Mouse (Mus musculus): ENCODE results near the gene Mapk7.

- TF ChIP-seq EP300 (IDR thresholded peaks at IDR 0.05; ENCODE audit: low read length) (no peak), USF2 (conservative IDR thresholded peaks at IDR 0.05; ENCODE audit: low read depth, low read length) (no peak), CTCF (conservative IDR thresholded peaks at IDR 0.05 in 1 of 2, IDR thresholded peaks at IDR 0.05 in 1 of 2; ENCODE audit: low read depth in 2 of 2, low read length in 2 of 2) (no peak), TCF12 (IDR thresholded peaks at IDR 0.05; ENCODE audit: low read depth, low read length) (no peak), GABPA (IDR thresholded peaks at IDR 0.05; ENCODE audit: insufficient replicate concordance, low read depth, low read length) (no peak), USF1 (IDR thresholded peaks at IDR 0.05; ENCODE audit: low read depth, low read length) (no peak), E2F4 (IDR thresholded peaks at IDR 0.05; ENCODE audit: insufficient replicate concordance, low read depth, low read length) (no peak), ZC3H11A (IDR thresholded peaks at IDR 0.05; ENCODE audit: low read depth, low read length) (no peak), MYC (IDR thresholded peaks at IDR 0.05; ENCODE audit: low read depth, low read length) (no peak), POLR2A (IDR thresholded peaks at IDR 0.05; ENCODE audit: low read depth, low read length) (no peak), HCFC1 (IDR thresholded peaks at IDR 0.05; ENCODE audit: low read depth, low read length) (no peak), NRF1 (IDR thresholded peaks at IDR 0.05; ENCODE audit: low read depth, low read length) (no peak)
These were observed 17.3 kb downstream of the Mapk7 start for GRCm38 (mm10) chr11:61476786-61477382.
